Mouse (Mus musculus) kidney, adult 2 months (tissue): ENCODE measurements around the gene Elovl5. TPM values are rescaled to one million over a fixed set of nuclear protein-coding genes. Genes with fewer than 3 reads are reported as not detected.

Experiments used
- DNase-seq: peaks from one replicate; pipeline ENCODE4 v3.0.0; 2021
- H3K27ac ChIP-seq: fragments of 200-500 bp; 2 replicates; pipeline ENCODE4 v1.5.1; 2012; ENCODE audit warnings: low read depth, low read length, control low read depth, inconsistent platforms; ENCODE audit not compliant: insufficient read depth
- H3K27me3 ChIP-seq: fragments of 200-500 bp; replicated peaks from 2 replicates; pipeline ENCODE4 v1.6.1; 2012; ENCODE audit warnings: mild to moderate bottlenecking, moderate library complexity, low read length, inconsistent platforms; ENCODE audit not compliant: control insufficient read depth, insufficient read depth
- H3K36me3 ChIP-seq: fragments of 200-500 bp; 2 replicates; pipeline ENCODE4 v1.6.1; 2012; ENCODE audit warnings: mild to moderate bottlenecking, moderate library complexity, low read length, inconsistent platforms; ENCODE audit not compliant: control insufficient read depth, insufficient read depth
- H3K4me1 ChIP-seq: fragments of 200-500 bp; 2 replicates; pipeline ENCODE4 v1.6.1; 2011; ENCODE audit warnings: low read length; ENCODE audit not compliant: control insufficient read depth, insufficient read depth
- H3K4me3 ChIP-seq: fragments of 200-500 bp; 2 replicates; pipeline ENCODE4 v1.5.1; 2011; ENCODE audit warnings: mild to moderate bottlenecking, low read depth, low read length, control low read depth; ENCODE audit not compliant: insufficient read depth
- CTCF ChIP-seq: fragments of 200-500 bp; conservative IDR thresholded peaks from 2 replicates; pipeline ENCODE4 v1.5.1; 2011; ENCODE audit warnings: low read depth, mild to moderate bottlenecking, control low read depth, low read length, moderate library complexity, mixed read lengths; ENCODE audit not compliant: insufficient read depth, insufficient read length
- POLR2A ChIP-seq: fragments of 200-500 bp; IDR thresholded peaks from one replicate; pipeline ENCODE4 v1.6.1; 2011; ENCODE audit warnings: low read depth, low read length, control low read depth
- WGBS: fragments of 180-500 bp; shearing (Covaris S2); methylation state at CpG from one replicate; pipeline ENCODE4 v1.1.7; 2018; 5-methylcytosine and 5-hydroxymethylcytosine counted together
- polyA plus RNA-seq: library from polyadenylated mRNA; depleted of rRNA; stranded (reverse); fragments of >200 nt; gene quantifications from 2 replicates; pipeline ENCODE4 v1.2.3, GENCODE M21; 2012

Gene Elovl5
- polyA plus RNA-seq, 1 experiment, result 70.0 TPM

- H3K4me3 ChIP-seq, result no peak overlapping the region
- no peaks in the 10 kb centered on the region for H3K36me3 ChIP-seq
- no peak overlapping the region for H3K27ac ChIP-seq
- H3K27me3 ChIP-seq, result no peaks in the 10 kb centered on the region
- WGBS, result 76% methylated on average over 10 of the region's 10 CpGs
- DNase-seq, result no peak
- peaks cover 5% of the 10 kb centered on the region; the same call in 1 of the 2 replicates for H3K4me1 ChIP-seq
- TF ChIP-seq CTCF, result no peak
- TF ChIP-seq POLR2A, result no peak
These were observed 93.5 kb downstream of the Elovl5 start for GRCm38 (mm10) chr9:78010707-78011106.

DNA sequence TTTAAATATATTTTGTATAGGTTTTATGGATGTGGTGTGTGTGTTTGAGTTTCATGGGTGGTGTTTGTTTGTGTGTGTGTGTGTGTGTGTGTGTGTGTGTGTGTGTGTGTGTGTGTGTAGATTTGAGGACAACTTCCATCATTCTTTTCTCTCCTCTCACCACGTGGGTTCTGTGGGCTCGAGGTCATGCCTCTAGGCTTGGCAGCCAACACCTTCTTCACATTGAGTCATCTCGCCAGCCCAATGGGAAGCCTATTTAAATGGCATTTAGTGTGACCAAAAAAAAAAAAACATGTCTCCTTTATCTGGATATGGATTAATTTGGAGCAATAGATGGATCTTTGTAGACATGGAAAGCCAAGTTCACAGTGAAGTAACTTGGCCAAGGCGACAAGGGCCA lies 94.9 kb downstream of the Elovl5 start:
- TF ChIP-seq CTCF (no peak), POLR2A (no peak)
- no peak for DNase-seq
- WGBS, result 89% methylated on average over 4 of the region's 4 CpGs
- Histone ChIP-seq H3K4me1 (no peaks in the 10 kb centered on the region; the same call in 1 of the 2 replicates), H3K27ac (no peak overlapping the region), H3K27me3 (no peaks in the 10 kb centered on the region), H3K36me3 (no peaks in the 10 kb centered on the region), H3K4me3 (no peak overlapping the region)

- WGBS, result 94% methylated on average over 5 of the region's 5 CpGs
- TF ChIP-seq CTCF (no peak), POLR2A (no peak)
- no peaks in the 10 kb centered on the region; the same call in 1 of the 2 replicates for H3K4me1 ChIP-seq
- no peak for DNase-seq
- no peaks in the 10 kb centered on the region for H3K27me3 ChIP-seq
- H3K36me3 ChIP-seq, result no peaks in the 10 kb centered on the region
- no peak overlapping the region for H3K27ac ChIP-seq
- H3K4me3 ChIP-seq, result no peak overlapping the region
These were observed 95.5 kb downstream of the Elovl5 start for GRCm38 (mm10) chr9:78012681-78013080.

- Histone ChIP-seq H3K27ac (no peak overlapping the region), H3K4me1 (no peaks in the 10 kb centered on the region; the same call in 1 of the 2 replicates), H3K27me3 (no peaks in the 10 kb centered on the region), H3K36me3 (no peaks in the 10 kb centered on the region), H3K4me3 (no peak overlapping the region)
- WGBS, result 44% methylated on average over 1 of the region's 1 CpGs
- peak; percentile 60 for TF ChIP-seq CTCF
- no peak for TF ChIP-seq POLR2A
- DNase-seq, result peak; percentile 24
These were observed 96.6 kb downstream of the Elovl5 start for GRCm38 (mm10) chr9:78013813-78014212.

DNA sequence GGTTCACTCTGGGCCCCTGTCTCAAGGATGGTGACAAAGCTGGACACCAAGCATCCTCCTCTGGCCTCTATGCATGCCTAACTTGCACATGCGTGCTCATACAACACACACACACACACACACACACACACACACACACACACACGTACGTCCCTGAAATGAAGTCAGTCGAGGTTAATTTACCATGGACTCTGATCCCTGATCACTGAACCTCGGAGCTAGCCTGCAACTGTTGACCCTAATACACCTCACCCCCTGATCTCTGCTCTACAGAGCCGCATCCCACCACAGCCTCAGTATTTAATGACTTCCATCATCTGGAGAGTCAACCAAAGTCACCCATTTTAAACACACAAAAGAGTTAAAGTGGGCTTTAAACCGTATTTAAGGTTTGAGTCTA lies 98.7 kb downstream of the Elovl5 start:
- TF ChIP-seq POLR2A (no peak), CTCF (no peak)
- peak; percentile 78 for DNase-seq
- Histone ChIP-seq H3K4me1 (no peaks in the 10 kb centered on the region; the same call in 1 of the 2 replicates), H3K36me3 (no peaks in the 10 kb centered on the region), H3K27me3 (no peaks in the 10 kb centered on the region), H3K27ac (no peak overlapping the region), H3K4me3 (no peak overlapping the region)
- WGBS, result 52% methylated on average over 7 of the region's 7 CpGs

GRCm38 (mm10) chr9:78016288-78016687 lies 99.1 kb downstream of the Elovl5 start:
- Histone ChIP-seq H3K27ac (no peak overlapping the region), H3K4me1 (peaks cover 4% of the 10 kb centered on the region; the same call in 1 of the 2 replicates), H3K27me3 (no peaks in the 10 kb centered on the region), H3K36me3 (no peaks in the 10 kb centered on the region), H3K4me3 (no peak overlapping the region)
- DNase-seq, result peak; percentile 62
- no peak for TF ChIP-seq CTCF
- TF ChIP-seq POLR2A, result no peak
- 22% methylated on average over 15 of the region's 15 CpGs for WGBS

DNA sequence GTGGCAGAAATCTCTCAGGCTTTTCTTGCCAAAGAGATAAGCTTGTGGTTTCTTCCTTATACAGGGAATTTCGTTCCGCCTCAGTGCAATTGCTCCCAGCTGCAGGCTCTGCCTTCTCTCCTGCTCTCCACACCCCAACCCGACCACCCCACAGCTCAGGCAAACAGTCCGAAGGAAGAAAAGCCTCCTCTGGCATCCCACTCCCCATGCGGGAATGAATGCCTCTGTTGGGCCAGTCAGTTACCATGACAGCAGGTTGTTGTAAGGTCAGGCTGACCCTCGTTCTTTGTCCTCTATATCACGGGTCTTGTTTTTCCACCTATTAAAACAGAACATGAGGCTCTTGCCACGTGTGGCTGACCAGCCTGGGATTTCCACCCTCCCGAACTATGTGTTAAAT lies 104.1 kb downstream of the Elovl5 start:
- H3K27ac ChIP-seq, result no peak overlapping the region; the same call in 1 of the 2 replicates

More for the DNA sequence above, 104.1 kb downstream of the Elovl5 start:
- Histone ChIP-seq H3K36me3 (no peaks in the 10 kb centered on the region), H3K4me3 (no peak overlapping the region), H3K27me3 (no peaks in the 10 kb centered on the region), H3K4me1 (peaks cover 16% of the 10 kb centered on the region)
- TF ChIP-seq CTCF (no peak), POLR2A (no peak)
- peak; percentile 70 for DNase-seq
- 37% methylated on average over 9 of the region's 9 CpGs for WGBS
